In the genomic region with DNA sequence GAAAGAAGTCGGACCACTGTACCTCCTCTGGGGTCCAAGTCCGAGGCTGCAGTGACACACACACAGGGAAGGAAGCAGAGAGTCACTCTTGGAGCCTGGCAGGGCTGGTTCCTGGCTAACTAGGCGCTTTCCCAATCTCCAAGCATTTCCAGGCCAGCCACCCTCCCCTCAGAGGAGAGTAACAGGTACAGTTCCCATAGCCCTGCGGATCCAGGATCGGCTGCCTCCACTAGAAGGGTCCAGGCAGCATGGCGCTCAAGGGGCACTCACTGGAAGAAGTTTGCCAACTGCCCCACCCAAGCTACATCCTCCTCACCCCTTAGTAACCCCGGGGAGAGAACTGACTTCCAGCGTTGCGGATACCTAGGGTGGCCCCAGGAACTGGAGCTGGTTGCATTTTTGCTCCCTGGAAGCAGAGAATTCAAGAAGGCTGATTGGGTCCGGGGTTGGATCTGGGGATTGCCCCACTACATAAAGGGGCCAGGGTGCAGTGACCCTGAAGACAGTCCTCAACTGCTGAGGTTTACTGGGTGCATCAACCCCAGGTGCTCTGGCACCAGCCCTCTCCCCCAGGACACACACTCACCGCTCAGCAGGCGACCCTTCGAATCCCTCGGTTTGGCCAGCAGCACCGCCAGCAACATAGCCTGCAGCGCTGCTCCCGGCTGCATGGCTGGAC, we compare ENCODE assay signal across 8 mouse cellular contexts. TPM values are rescaled to one million over a fixed set of nuclear protein-coding genes. Genes with fewer than 3 reads are reported as not detected.
DNase-seq lines count a peak whose midpoint lies in the region; ATAC-seq and TF ChIP-seq lines count a peak whose summit lies in the region.

No protein-coding gene starts in this region.

- TF ChIP-seq POLR2A in kidney, adult 2 months (IDR thresholded peaks at IDR 0.05; ENCODE audit: low read depth, low read length): no peak

- ATAC-seq in granulocyte monocyte progenitor cell, adult 5-6 weeks (replicated peaks; ENCODE audit: poor library complexity, severe bottlenecking): peak; percentile 36
- peak; percentile 18; the same call in 1 of the 2 replicates for ATAC-seq in stomach, embryonic 14.5 days (ENCODE audit: insufficient number of reproducible peaks, insufficient read depth, low FRiP score, low read depth)

- H3K4me1 ChIP-seq in kidney, adult 2 months (ENCODE audit: control insufficient read depth, insufficient read depth, low read length): no peaks in the 10 kb centered on the region
- H3K4me1 ChIP-seq in stomach, embryonic 14.5 days (ENCODE audit: control insufficient read depth, insufficient read depth, low read length): peaks cover 10% of the 10 kb centered on the region; the same call in 1 of the 2 replicates

- H3K4me2 ChIP-seq in stomach, embryonic 14.5 days (replicated peaks; ENCODE audit: low read depth, low read length): peak overlapping the region; percentile 94

- no peaks in the 10 kb centered on the region for H3K9me3 ChIP-seq in stomach, embryonic 14.5 days (ENCODE audit: control insufficient read depth, low read depth, low read length)

- H3K4me3 ChIP-seq in layer of hippocampus, adult 2 months: peak overlapping the region; percentile 54
- H3K4me3 ChIP-seq in kidney, adult 2 months (ENCODE audit: insufficient read depth, low read depth, low read length): peak overlapping the region; percentile 56
- peak overlapping the region; percentile 52 for H3K4me3 ChIP-seq in stomach, embryonic 14.5 days (ENCODE audit: low read depth, low read length)

- no peak for TF ChIP-seq CTCF in layer of hippocampus, adult 2 months (conservative IDR thresholded peaks at IDR 0.05)
- TF ChIP-seq CTCF in kidney, adult 2 months (conservative IDR thresholded peaks at IDR 0.05; ENCODE audit: insufficient read depth, insufficient read length, low read depth, low read length): no peak

- H3K36me3 ChIP-seq in kidney, adult 2 months (ENCODE audit: control insufficient read depth, insufficient read depth, low read length): no peaks in the 10 kb centered on the region
- no peaks in the 10 kb centered on the region for H3K36me3 ChIP-seq in stomach, embryonic 14.5 days (ENCODE audit: control insufficient read depth, insufficient read depth, low read length)

- WGBS in kidney, adult 2 months: 1% methylated on average over 17 of the region's 17 CpGs
- 0% methylated on average over 17 of the region's 17 CpGs for WGBS in stomach, embryonic 14.5 days

- no peaks in the 10 kb centered on the region for H3K27me3 ChIP-seq in kidney, adult 2 months (replicated peaks; ENCODE audit: control insufficient read depth, insufficient read depth, low read length)
- no peaks in the 10 kb centered on the region for H3K27me3 ChIP-seq in stomach, embryonic 14.5 days (ENCODE audit: control insufficient read depth, insufficient read depth, low read length)

- H3K9ac ChIP-seq in stomach, embryonic 14.5 days (replicated peaks; ENCODE audit: low read depth, low read length): peak overlapping the region; percentile 50

- peak overlapping the region; percentile 40 for H3K27ac ChIP-seq in layer of hippocampus, adult 2 months
- peak overlapping the region; percentile 13; the same call in 1 of the 2 replicates for H3K27ac ChIP-seq in kidney, adult 2 months (ENCODE audit: insufficient read depth, low read depth, low read length)
- H3K27ac ChIP-seq in stomach, embryonic 14.5 days (ENCODE audit: low read length): peak overlapping the region; percentile 48; the same call in 1 of the 2 replicates

- no peak for DNase-seq in layer of hippocampus, adult 2 months (ENCODE audit: low spot score in 2 of 2)
- no peak for DNase-seq in layer of hippocampus, adult 18-20 months (ENCODE audit: low spot score in 2 of 2)
- DNase-seq in cerebellum, adult 8-10 months: peak; percentile 20
- DNase-seq in kidney, adult 2 months: peak; percentile 9
- DNase-seq in lung, postnatal 36 days: peak; percentile 24
- DNase-seq in frontal cortex, postnatal 14 days (ENCODE audit: low spot score in 2 of 2): no peak

RNA-seq across cellular contexts. Expression of gene Layn, which starts 0.5 kb away (rescaled TPM):
- 1 to 10 TPM; 3.8 to 4.7 TPM for total RNA-seq in layer of hippocampus, adult 2 months (2021)
- total RNA-seq in layer of hippocampus, adult 18-20 months (2021): 1 to 10 TPM; 3.6 to 5.9 TPM
- 5.2 and 12.4 TPM in 2 replicates for total RNA-seq in granulocyte monocyte progenitor cell, adult 5-6 weeks (2014; fragmentation: Nextera tagmentation)
- total RNA-seq in granulocyte monocyte progenitor cell, adult 5-6 weeks (2017): 17.6 and 35.0 TPM in 2 replicates
- 4.5 and 4.6 TPM in 2 replicates for polyA plus RNA-seq in kidney, adult 2 months (2012; rRNA removed)
- 6.2 and 6.3 TPM in 2 replicates for polyA plus RNA-seq in stomach, embryonic 14.5 days (2014; fragmentation: Nextera tagmentation; extraction: Ambion mirVana)

RNA-seq across cellular contexts. Expression of gene Btg4, which starts 15.7 kb away (rescaled TPM):
- not detected for total RNA-seq in layer of hippocampus, adult 2 months (2021)
- not detected for total RNA-seq in layer of hippocampus, adult 18-20 months (2021)
- not detected in 2 replicates for total RNA-seq in granulocyte monocyte progenitor cell, adult 5-6 weeks (2014; fragmentation: Nextera tagmentation)
- not detected in 2 replicates for total RNA-seq in granulocyte monocyte progenitor cell, adult 5-6 weeks (2017)
- polyA plus RNA-seq in kidney, adult 2 months (2012; rRNA removed): not detected in 2 replicates
- not detected in 2 replicates for polyA plus RNA-seq in stomach, embryonic 14.5 days (2014; fragmentation: Nextera tagmentation; extraction: Ambion mirVana)

RNA-seq across cellular contexts. Expression of gene 4833427G06Rik, which starts 25.4 kb away (rescaled TPM):
- total RNA-seq in layer of hippocampus, adult 2 months (2021): not detected
- total RNA-seq in layer of hippocampus, adult 18-20 months (2021): under 1 TPM in 1 of 2 experiments, not detected in 1; 0.67 TPM
- not detected in 2 replicates for total RNA-seq in granulocyte monocyte progenitor cell, adult 5-6 weeks (2014; fragmentation: Nextera tagmentation)
- not detected in 2 replicates for total RNA-seq in granulocyte monocyte progenitor cell, adult 5-6 weeks (2017)
- polyA plus RNA-seq in kidney, adult 2 months (2012; rRNA removed): not detected in 2 replicates
- polyA plus RNA-seq in stomach, embryonic 14.5 days (2014; fragmentation: Nextera tagmentation; extraction: Ambion mirVana): not detected in 2 replicates

Comparison
In these comparisons a context has a peak if more than half of its experiments do, and no peak if none do; other contexts are left out.
1. DNase-seq: peak in cerebellum, adult 8-10 months (single experiment), kidney, adult 2 months (single experiment) and lung, postnatal 36 days (single experiment); none in layer of hippocampus, adult 2 months (0 of 2), layer of hippocampus, adult 18-20 months (0 of 2) and frontal cortex, postnatal 14 days (0 of 2).
2. Peak in every context shown above with its lines, with median percentiles within 50 percentile points of each other: H3K27ac ChIP-seq and H3K4me3 ChIP-seq.